Mouse (Mus musculus) kidney, adult 2 months (tissue): ENCODE results near the gene Krt87.

Source experiments
- CTCF ChIP-seq: fragments of 200-500 bp; conservative IDR thresholded peaks from 2 replicates; pipeline ENCODE4 v1.5.1; 2011; ENCODE audit warnings: low read depth, mild to moderate bottlenecking, control low read depth, low read length, moderate library complexity, mixed read lengths; ENCODE audit not compliant: insufficient read depth, insufficient read length
- POLR2A ChIP-seq: fragments of 200-500 bp; IDR thresholded peaks from one replicate; pipeline ENCODE4 v1.6.1; 2011; ENCODE audit warnings: low read depth, low read length, control low read depth

DNA sequence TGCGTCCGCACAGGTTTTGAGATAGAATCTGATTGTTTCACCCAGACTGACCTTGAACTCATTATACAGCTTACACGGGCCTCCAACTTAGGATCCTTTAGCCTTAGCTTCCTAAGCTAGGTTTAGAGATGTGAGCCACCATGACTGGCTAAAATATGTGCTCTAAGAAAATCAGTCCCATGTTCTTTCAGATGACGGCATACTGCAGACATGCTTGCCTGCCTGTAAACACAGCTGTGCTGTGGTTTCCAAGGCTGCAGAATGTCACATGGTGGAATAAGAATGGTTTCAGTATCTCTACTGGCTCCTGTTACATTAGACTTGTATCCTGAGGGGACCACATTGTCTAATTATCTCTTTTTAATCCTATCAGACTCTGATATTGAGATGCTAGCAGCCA, 19.7 kb downstream of the Krt87 start:
- TF ChIP-seq CTCF (no peak), POLR2A (no peak)
